Mouse (Mus musculus) lung, embryonic 16.5 days (tissue): Measurements from ENCODE around the gene Cx3cr1. TPM values are rescaled to one million over a fixed set of nuclear protein-coding genes. Genes with fewer than 3 reads are reported as not detected.

Experiments
- ATAC-seq: fragments of 200-750 bp; cut with Nextera tagmentation; 2 replicates; pipeline ENCODE4 v1.8.0; 2017; ENCODE audit warnings: low read depth, mild to moderate bottlenecking, moderate library complexity
- H3K27ac ChIP-seq: fragments of 300-500 bp; sonication (generic); 2 replicates; pipeline ENCODE4 v1.5.1; 2014; ENCODE audit warnings: mild to moderate bottlenecking, control low read depth, low read length
- H3K27me3 ChIP-seq: fragments of 300-500 bp; sonication (generic); 2 replicates; pipeline ENCODE4 v1.6.1; 2014; ENCODE audit warnings: low read depth, low read length, mixed read lengths; ENCODE audit not compliant: control insufficient read depth, insufficient read depth
- H3K36me3 ChIP-seq: fragments of 300-500 bp; sonication (generic); 2 replicates; pipeline ENCODE4 v1.6.1; 2014; ENCODE audit warnings: low read length; ENCODE audit not compliant: control insufficient read depth, insufficient read depth
- H3K4me1 ChIP-seq: fragments of 300-500 bp; sonication (generic); replicated peaks from 2 replicates; pipeline ENCODE4 v1.6.1; 2014; ENCODE audit warnings: low read length, mixed read lengths; ENCODE audit not compliant: control insufficient read depth, insufficient read depth
- H3K4me2 ChIP-seq: fragments of 300-500 bp; sonication (generic); 2 replicates; pipeline ENCODE4 v1.6.1; 2014; ENCODE audit warnings: low read depth, low read length, control low read depth
- H3K4me3 ChIP-seq: fragments of 300-500 bp; sonication (generic); 2 replicates; pipeline ENCODE4 v1.5.1; 2014; ENCODE audit warnings: mild to moderate bottlenecking, low read length, control low read depth
- H3K9ac ChIP-seq: fragments of 300-500 bp; sonication (generic); 2 replicates; pipeline ENCODE4 v1.6.1; 2014; ENCODE audit warnings: low read length, control low read depth
- H3K9me3 ChIP-seq: fragments of 300-500 bp; sonication (generic); 2 replicates; pipeline ENCODE4 v1.6.1; 2016; ENCODE audit warnings: low read length; ENCODE audit not compliant: control insufficient read depth
- WGBS: fragments of 180-500 bp; shearing (Covaris S2); extraction: QIAGEN DNeasy Blood & Tissue Kit; methylation state at CpG from one replicate; pipeline ENCODE4 v1.1.7; 2014; 5-methylcytosine and 5-hydroxymethylcytosine counted together
- polyA plus RNA-seq: library from polyadenylated mRNA; unstranded; fragments of >200 nt; fragmentation: Nextera tagmentation; extraction: Ambion mirVana; gene quantifications from 2 replicates; pipeline ENCODE4 v1.2.1, GENCODE M21; 2015

Cx3cr1 gene
- polyA plus RNA-seq, 1 experiment from 2014 or later: 8.9 TPM

DNA sequence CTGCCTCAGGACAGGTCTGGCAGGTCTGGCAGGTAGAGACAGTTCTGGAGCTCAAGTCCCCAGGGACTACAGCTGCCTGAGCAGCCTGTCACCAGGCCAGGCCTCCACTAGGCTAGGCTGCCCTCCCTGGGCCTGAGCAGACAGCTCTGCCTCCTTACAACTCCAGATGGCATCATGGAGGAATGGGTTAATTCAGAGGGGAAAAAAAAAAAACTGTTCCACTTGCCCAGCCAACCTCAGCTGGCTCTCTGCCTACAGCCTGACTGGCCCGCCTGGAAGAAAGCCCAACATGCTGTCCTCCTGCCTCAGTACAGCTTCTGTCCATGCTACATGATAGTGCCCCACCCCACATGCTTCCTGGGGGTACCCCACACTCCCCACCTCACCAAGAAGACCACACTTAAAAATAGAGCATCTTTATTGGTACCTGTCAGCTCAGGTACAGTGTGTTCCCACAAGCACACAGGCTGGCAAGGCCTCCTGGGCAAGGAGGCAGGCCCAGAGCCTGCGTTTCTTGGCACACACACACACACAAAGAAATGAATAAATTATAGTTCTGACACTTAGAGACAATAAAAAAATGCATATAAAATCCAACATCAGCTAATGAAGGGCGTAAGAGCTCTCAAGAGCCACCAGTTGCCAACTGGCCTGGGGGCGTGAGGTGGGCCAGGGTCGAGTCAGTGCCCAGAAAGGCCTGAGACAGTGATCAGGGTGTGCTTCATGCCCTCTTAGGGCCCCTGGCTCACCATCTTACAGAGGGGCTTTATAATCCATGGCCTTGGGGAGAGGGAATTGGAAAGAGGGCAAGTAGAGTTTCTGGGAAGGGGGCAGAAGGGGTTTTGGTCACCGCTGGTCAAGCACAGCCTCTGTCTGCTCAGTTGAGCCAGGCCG is 98.7 kb downstream of the Cx3cr1 start:
- WGBS: 63% methylated on average over 7 of the region's 7 CpGs

DNA sequence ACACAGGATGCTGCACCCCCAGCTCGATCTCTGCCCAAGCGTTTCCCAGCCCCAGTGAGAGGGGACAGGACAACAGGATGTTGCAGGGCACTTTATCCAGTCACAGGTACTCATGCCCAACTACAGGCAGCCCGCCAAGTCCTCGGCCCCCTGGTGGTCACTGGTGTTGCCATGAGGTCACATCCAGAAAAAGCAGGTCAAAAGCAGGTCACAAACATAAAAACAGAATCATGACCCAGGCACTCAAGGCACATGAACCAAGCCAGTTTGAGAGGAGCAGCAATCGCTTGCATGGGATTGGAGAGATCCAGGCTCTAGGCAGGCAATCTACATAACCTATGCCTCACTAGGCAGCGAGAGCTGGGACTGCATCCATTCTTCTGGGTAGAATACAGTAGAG is 99.5 kb downstream of the Cx3cr1 start:
- peaks cover 29% of the 10 kb centered on the region for H3K36me3 ChIP-seq
- H3K4me1 ChIP-seq: peaks cover 17% of the 10 kb centered on the region
- 0 out of 2 replicates have a peak overlapping the region, but pooled peaks have one; percentile 30 for H3K9ac ChIP-seq
- H3K4me2 ChIP-seq: no peak overlapping the region
- peak overlapping the region; percentile 12; the same call in 1 of the 2 replicates for H3K27ac ChIP-seq
- H3K9me3 ChIP-seq: no peaks in the 10 kb centered on the region
- WGBS: 38% methylated on average over 6 of the region's 6 CpGs
- H3K27me3 ChIP-seq: no peaks in the 10 kb centered on the region
- no peak for ATAC-seq
- H3K4me3 ChIP-seq: no peak overlapping the region

More for the DNA sequence above, 98.7 kb downstream of the Cx3cr1 start:
- Histone ChIP-seq H3K4me1 (peaks cover 17% of the 10 kb centered on the region), H3K27ac (0 out of 2 replicates have a peak overlapping the region, but pooled peaks have one; percentile 12), H3K4me2 (no peak overlapping the region), H3K4me3 (no peak overlapping the region), H3K27me3 (no peaks in the 10 kb centered on the region), H3K36me3 (peaks cover 30% of the 10 kb centered on the region), H3K9ac (peak overlapping the region; percentile 30; the same call in 1 of the 2 replicates), H3K9me3 (no peaks in the 10 kb centered on the region)
- ATAC-seq: peak; percentile 24; the same call in 1 of the 2 replicates

DNA sequence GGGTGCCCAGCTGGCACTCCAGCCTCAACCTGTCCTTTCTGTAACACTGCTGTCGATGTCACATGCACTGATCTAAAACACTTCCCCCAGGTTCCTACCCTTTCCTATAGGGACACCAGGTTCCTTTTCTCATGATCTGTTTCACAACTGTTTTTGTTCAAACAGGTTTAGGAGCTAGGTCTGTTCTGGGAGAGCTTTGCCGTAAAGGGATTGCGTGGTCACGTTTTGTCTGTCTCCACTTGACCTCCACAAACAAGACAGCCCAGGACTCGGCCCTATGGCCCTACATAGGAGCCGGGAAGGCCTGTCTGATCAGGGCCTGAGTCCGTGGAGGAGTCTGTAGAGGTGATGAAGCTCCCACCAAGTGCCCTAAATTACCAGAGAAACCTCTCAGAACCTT is 99.9 kb downstream of the Cx3cr1 start:
- ATAC-seq: no peak
- Histone ChIP-seq H3K9ac (no peak overlapping the region), H3K36me3 (peaks cover 25% of the 10 kb centered on the region), H3K27ac (no peak overlapping the region), H3K4me3 (no peak overlapping the region), H3K4me2 (no peak overlapping the region), H3K9me3 (no peaks in the 10 kb centered on the region), H3K4me1 (peaks cover 17% of the 10 kb centered on the region), H3K27me3 (no peaks in the 10 kb centered on the region)
- WGBS: 73% methylated on average over 7 of the region's 7 CpGs

DNA sequence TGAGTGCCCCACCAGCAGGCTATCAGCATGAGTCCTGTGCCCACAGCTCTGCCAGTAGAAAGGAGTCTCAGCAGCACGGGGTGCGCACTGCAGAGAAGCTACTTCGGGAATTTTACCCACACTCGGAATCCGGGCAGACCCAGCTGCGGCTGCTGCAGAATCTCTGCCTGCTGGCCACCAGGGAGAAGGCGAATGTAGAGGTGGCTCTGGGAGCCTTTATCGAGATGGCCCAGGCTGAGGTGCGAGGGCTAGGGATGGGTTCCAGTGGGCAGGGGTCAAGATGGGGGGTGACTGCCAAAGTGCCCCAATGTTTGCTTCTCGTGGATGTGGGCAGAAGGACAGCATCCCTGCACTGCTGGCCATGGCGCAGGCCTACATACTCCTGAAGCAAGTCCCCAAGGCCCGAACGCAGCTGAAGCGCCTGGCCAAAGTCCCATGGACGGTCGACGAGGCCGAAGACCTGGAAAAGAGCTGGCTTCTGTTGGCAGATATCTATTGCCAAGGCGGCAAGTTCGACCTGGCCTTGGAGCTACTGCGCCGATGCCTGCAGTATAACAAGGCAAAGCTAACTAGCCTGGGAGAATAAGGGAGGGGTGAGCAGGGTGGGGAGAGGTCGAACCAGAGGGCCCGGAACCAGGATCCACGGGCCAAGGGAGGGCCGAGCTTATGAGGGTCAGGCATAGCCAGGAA is 103.3 kb downstream of the Cx3cr1 start:
- H3K4me3 ChIP-seq: no peak overlapping the region
- H3K4me1 ChIP-seq: peaks cover 29% of the 10 kb centered on the region
- H3K4me2 ChIP-seq: no peak overlapping the region
- WGBS: 85% methylated on average over 26 of the region's 26 CpGs
- no peak overlapping the region for H3K9ac ChIP-seq
- ATAC-seq: no peak
- no peaks in the 10 kb centered on the region for H3K9me3 ChIP-seq
- H3K27ac ChIP-seq: no peak overlapping the region
- no peaks in the 10 kb centered on the region for H3K36me3 ChIP-seq
- no peaks in the 10 kb centered on the region for H3K27me3 ChIP-seq

DNA sequence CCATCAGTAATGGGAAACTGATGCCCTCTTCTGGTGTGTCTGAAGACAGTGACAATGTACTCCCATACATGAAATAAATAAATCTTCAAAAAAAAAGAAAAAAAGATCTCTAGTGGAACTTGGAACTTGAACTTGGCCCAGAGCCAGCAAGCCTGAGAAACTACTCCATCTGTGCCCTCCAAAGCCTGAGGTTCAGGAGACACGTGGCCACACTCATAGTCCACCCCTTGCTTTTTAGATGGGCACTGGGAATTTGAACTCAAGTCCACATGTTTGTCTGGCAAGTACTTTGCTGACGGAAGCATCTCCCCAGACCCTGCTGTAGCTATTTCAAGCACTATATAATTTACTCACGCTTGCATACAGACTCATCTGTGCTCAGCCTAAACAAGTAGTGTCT is 104.5 kb downstream of the Cx3cr1 start:
- H3K9me3 ChIP-seq: no peaks in the 10 kb centered on the region
- no peaks in the 10 kb centered on the region for H3K36me3 ChIP-seq
- H3K4me1 ChIP-seq: peaks cover 17% of the 10 kb centered on the region
- no peak overlapping the region for H3K4me3 ChIP-seq
- no peaks in the 10 kb centered on the region for H3K27me3 ChIP-seq
- ATAC-seq: no peak
- H3K9ac ChIP-seq: no peak overlapping the region
- H3K27ac ChIP-seq: no peak overlapping the region
- no peak overlapping the region for H3K4me2 ChIP-seq
- 51% methylated on average over 3 of the region's 3 CpGs for WGBS

DNA sequence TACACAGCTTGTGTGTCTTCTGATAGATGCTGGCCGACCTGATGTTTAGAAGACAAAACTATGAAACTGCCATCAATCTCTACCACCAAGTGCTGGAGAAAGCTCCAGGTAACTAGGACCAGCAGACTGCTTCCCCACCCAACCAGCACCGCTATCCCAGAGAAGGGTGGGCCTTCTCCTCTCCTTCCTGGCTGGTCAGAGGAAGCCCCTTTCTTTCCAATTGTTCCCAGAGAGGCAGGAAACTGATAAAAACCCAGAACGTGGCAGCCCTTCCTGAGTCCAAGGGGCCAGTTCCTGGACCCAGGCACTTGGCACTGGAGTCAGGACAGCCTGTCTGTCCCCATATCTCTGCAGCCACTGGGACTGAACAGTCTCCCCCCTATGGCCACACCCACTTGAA is 105.5 kb downstream of the Cx3cr1 start:
- no peaks in the 10 kb centered on the region for H3K27me3 ChIP-seq

DNA sequence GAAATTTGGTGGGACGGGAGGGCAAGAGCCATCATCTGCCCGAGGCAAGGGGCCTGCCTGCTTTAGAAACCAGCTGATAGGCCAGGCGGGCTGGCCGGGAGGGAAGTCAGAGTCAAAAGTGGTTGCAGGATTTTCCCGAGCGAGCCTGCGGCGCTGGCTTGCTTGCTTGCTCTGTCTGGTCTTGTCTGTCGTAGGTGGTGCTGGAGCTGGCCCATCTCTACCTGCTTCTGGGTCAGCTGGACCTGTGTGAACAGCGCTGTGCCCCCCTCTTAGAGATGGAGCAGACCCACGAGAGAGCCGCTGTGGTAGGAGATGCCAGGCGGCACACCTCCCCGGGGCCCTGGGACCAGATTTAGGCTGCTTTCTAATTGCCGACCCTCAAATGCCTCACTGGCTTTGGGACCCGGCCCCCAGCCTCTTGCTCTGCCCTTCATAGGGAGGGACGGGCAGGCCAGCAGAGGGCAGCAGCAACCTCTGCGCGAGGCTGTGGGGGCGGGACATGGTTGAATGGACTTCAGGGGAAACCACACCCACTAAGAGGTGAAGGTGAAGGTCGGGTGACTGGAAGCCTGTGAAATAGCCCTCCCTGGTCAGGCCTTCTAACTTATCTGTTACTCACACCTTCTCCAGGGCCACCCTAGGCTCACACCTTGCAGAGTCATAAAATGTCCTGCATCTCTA is 106.6 kb downstream of the Cx3cr1 start:
- Histone ChIP-seq H3K27ac (no peak overlapping the region), H3K4me2 (peak overlapping the region; percentile 43), H3K36me3 (no peaks in the 10 kb centered on the region), H3K9me3 (no peaks in the 10 kb centered on the region), H3K9ac (peak overlapping the region; percentile 49; the same call in 1 of the 2 replicates), H3K4me3 (no peak overlapping the region), H3K27me3 (no peaks in the 10 kb centered on the region), H3K4me1 (peaks cover 13% of the 10 kb centered on the region)
- ATAC-seq: peak; percentile 64
- WGBS: 17% methylated on average over 21 of the region's 21 CpGs

More for the DNA sequence above, 105.5 kb downstream of the Cx3cr1 start:
- WGBS: 47% methylated on average over 3 of the region's 3 CpGs
- peak; percentile 66 for ATAC-seq
- Histone ChIP-seq H3K27ac (peak overlapping the region; percentile 31; the same call in 1 of the 2 replicates), H3K9me3 (no peaks in the 10 kb centered on the region), H3K4me1 (peaks cover 13% of the 10 kb centered on the region), H3K36me3 (no peaks in the 10 kb centered on the region), H3K9ac (no peak overlapping the region), H3K4me3 (no peak overlapping the region), H3K4me2 (no peak overlapping the region)

DNA sequence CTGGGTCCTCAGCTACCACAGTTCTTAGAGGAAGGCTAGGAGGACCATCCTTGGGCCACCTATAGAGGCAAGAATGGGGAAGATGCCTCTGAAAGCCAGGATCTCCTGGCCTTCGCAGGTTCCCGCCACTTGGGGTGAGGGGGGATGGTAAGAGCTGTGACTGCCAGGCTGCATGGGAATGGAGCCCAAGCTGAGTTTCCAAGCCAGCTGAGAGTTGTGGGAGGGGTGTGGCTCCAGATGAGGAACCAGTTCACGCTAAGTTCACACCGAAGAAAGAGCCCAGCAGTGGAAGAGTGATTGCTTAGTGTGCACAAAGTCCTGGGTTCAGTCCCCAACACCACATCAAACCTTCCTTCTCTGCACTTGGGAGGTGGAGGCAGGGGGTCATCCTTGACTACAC is 107.5 kb downstream of the Cx3cr1 start:
- Histone ChIP-seq H3K9ac (no peak overlapping the region), H3K27me3 (no peaks in the 10 kb centered on the region), H3K4me2 (no peak overlapping the region), H3K4me1 (peaks cover 13% of the 10 kb centered on the region), H3K9me3 (no peaks in the 10 kb centered on the region), H3K4me3 (no peak overlapping the region), H3K36me3 (no peaks in the 10 kb centered on the region), H3K27ac (no peak overlapping the region)
- no peak for ATAC-seq
- 66% methylated on average over 4 of the region's 4 CpGs for WGBS

DNA sequence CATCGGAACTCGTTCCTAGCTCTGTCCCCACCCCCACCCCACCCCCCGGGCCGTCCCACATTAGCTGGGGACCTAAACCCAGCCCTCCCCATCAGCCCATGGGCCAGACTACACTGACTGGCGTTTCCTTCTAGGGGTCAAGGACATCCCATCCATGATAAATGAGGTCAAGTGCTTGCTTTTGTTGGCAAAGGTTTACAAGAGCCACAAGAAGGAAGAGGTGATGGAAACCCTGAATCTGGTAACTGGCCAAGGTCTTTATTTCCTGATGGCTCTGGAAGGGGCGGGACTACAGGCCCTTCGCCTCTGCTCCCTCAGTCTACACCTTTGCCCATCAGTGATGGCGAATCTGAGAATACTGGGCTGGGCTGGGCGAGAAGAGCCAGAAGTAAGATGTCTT is 110.8 kb downstream of the Cx3cr1 start:
- Histone ChIP-seq H3K4me3 (no peak overlapping the region), H3K9me3 (no peaks in the 10 kb centered on the region), H3K4me1 (peaks cover 13% of the 10 kb centered on the region), H3K36me3 (no peaks in the 10 kb centered on the region), H3K9ac (no peak overlapping the region), H3K27me3 (no peaks in the 10 kb centered on the region), H3K4me2 (no peak overlapping the region), H3K27ac (no peak overlapping the region)
- 52% methylated on average over 9 of the region's 9 CpGs for WGBS
- ATAC-seq: no peak
